Mouse (Mus musculus): ENCODE measurements around the gene Tgm5. TPM values are rescaled to one million over a fixed set of nuclear protein-coding genes. Genes with fewer than 3 reads are reported as not detected.

Tgm5 gene
- polyA plus RNA-seq, 1 experiment from 2014 or later = 5.6 TPM

Other genes starting within 250 kb of the Tgm5 start
- gene Cdan1, start 235.7 kb downstream of the Tgm5 start, polyA plus RNA-seq (2015; fragmentation: Nextera tagmentation; extraction: Ambion mirVana) = 5.7 and 6.3 TPM in 2 replicates
- gene Ttbk2, start 235.2 kb downstream of the Tgm5 start, polyA plus RNA-seq (2015; fragmentation: Nextera tagmentation; extraction: Ambion mirVana) = 2.9 and 3.0 TPM in 2 replicates
- gene Ubr1, start 115.1 kb downstream of the Tgm5 start, polyA plus RNA-seq (2015; fragmentation: Nextera tagmentation; extraction: Ambion mirVana) = 27.3 and 31.0 TPM in 2 replicates
- gene Tmem62, start 108.8 kb downstream of the Tgm5 start, polyA plus RNA-seq (2015; fragmentation: Nextera tagmentation; extraction: Ambion mirVana) = 5.3 and 5.8 TPM in 2 replicates
- gene Ccndbp1, start 77.4 kb downstream of the Tgm5 start, polyA plus RNA-seq (2015; fragmentation: Nextera tagmentation; extraction: Ambion mirVana) = 49.3 and 55.6 TPM in 2 replicates
- 0.80 and 1.9 TPM in 2 replicates for gene Epb42, start 48.8 kb downstream of the Tgm5 start, polyA plus RNA-seq (2015; fragmentation: Nextera tagmentation; extraction: Ambion mirVana)
- 0.28 and 0.30 TPM in 2 replicates for gene Tgm7, start 24.0 kb upstream of the Tgm5 start, polyA plus RNA-seq (2015; fragmentation: Nextera tagmentation; extraction: Ambion mirVana)
- 23.9 and 26.2 TPM in 2 replicates for gene Adal, start 54.6 kb upstream of the Tgm5 start, polyA plus RNA-seq (2015; fragmentation: Nextera tagmentation; extraction: Ambion mirVana)
- 26.3 and 28.4 TPM in 2 replicates for gene Lcmt2, start 54.8 kb upstream of the Tgm5 start, polyA plus RNA-seq (2015; fragmentation: Nextera tagmentation; extraction: Ambion mirVana)
- gene Tubgcp4, start 84.8 kb upstream of the Tgm5 start, polyA plus RNA-seq (2015; fragmentation: Nextera tagmentation; extraction: Ambion mirVana) = 56.9 and 69.4 TPM in 2 replicates
- gene Zscan29, start 85.3 kb upstream of the Tgm5 start, polyA plus RNA-seq (2015; fragmentation: Nextera tagmentation; extraction: Ambion mirVana) = 12.1 and 15.6 TPM in 2 replicates
- gene Trp53bp1, start 185.6 kb upstream of the Tgm5 start, polyA plus RNA-seq (2015; fragmentation: Nextera tagmentation; extraction: Ambion mirVana) = 64.0 and 71.5 TPM in 2 replicates
- 2.5 and 3.2 TPM in 2 replicates for gene Map1a, start 203.8 kb upstream of the Tgm5 start, polyA plus RNA-seq (2015; fragmentation: Nextera tagmentation; extraction: Ambion mirVana)